Mouse (Mus musculus): ENCODE measurements around the gene Rab3ip.

DNA sequence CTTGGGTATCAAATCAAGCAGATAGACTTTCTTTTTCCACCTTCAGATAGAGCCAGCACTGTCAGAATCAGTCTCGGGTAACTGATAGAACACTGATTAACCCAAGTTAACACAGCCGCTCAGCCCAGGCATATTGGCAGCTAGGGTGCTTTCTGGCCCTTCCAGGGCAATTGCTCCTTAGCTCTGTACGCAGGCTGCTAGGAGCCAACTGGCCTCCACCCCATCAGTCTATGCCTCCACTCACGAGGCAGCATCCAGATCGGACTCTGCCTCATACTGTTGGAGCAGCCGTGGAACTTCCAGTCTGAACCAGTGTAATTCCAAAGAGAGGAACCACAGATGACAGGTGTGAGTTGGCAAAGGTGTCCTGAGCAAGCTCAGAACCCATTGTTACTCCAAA, 15.5 kb upstream of the Rab3ip start:
- no peak for TF ChIP-seq POLR2A (IDR thresholded peaks at IDR 0.05; ENCODE audit: control insufficient read depth, extremely low read depth, insufficient read depth, low read length, poor library complexity)
- TF ChIP-seq CTCF (IDR thresholded peaks at IDR 0.05; ENCODE audit: borderline replicate concordance, control insufficient read depth, extremely low read depth, insufficient read depth, low read length, poor library complexity) = no peak
